Mouse (Mus musculus) embryonic facial prominence, embryonic 12.5 days (tissue): ENCODE measurements at regions not wholly inside any gene's neighbourhood (a gene's known extent, or its start where the extent isn't known, plus 50 kb on each side); places are given as distances from the start of the nearest gene placed in this dataset.

Source experiments
- ATAC-seq: fragments of 200-750 bp; cut with Nextera tagmentation; 2 replicates; pipeline ENCODE4 v1.8.0; 2017; ENCODE audit not compliant: insufficient number of reproducible peaks, insufficient read depth, low FRiP score, low TSS enrichment
- H3K27ac ChIP-seq: fragments of 300-500 bp; sonication (generic); 2 replicates; pipeline ENCODE4 v1.5.1; 2016; ENCODE audit warnings: mild to moderate bottlenecking
- H3K27me3 ChIP-seq: fragments of 300-500 bp; sonication (generic); 2 replicates; pipeline ENCODE4 v1.6.1; 2016; ENCODE audit warnings: mild to moderate bottlenecking, moderate library complexity
- H3K36me3 ChIP-seq: fragments of 300-500 bp; sonication (generic); 2 replicates; pipeline ENCODE4 v1.6.1; 2016; ENCODE audit warnings: mild to moderate bottlenecking
- H3K4me1 ChIP-seq: fragments of 300-500 bp; sonication (generic); 2 replicates; pipeline ENCODE4 v1.6.1; 2016
- H3K4me2 ChIP-seq: fragments of 300-500 bp; sonication (generic); replicated peaks from 2 replicates; pipeline ENCODE4 v1.6.1; 2016; ENCODE audit warnings: mild to moderate bottlenecking, moderate library complexity
- H3K4me3 ChIP-seq: fragments of 300-500 bp; sonication (generic); 2 replicates; pipeline ENCODE4 v1.5.1; 2016; ENCODE audit warnings: mild to moderate bottlenecking
- H3K9ac ChIP-seq: fragments of 300-500 bp; sonication (generic); 2 replicates; pipeline ENCODE4 v1.6.1; 2016; ENCODE audit warnings: mild to moderate bottlenecking, moderate library complexity
- H3K9me3 ChIP-seq: fragments of 300-500 bp; sonication (generic); 2 replicates; pipeline ENCODE4 v1.6.1; 2016; ENCODE audit warnings: mild to moderate bottlenecking, moderate library complexity
- WGBS: fragments of 180-500 bp; shearing (Covaris S2); methylation state at CpG from one replicate; pipeline ENCODE4 v1.1.7; 2016; 5-methylcytosine and 5-hydroxymethylcytosine counted together

- Histone ChIP-seq H3K4me1 (peaks cover 5% of the 10 kb centered on the region; the same call in 1 of the 2 replicates), H3K9me3 (no peaks in the 10 kb centered on the region), H3K36me3 (no peaks in the 10 kb centered on the region), H3K9ac (no peak overlapping the region), H3K4me2 (no peak overlapping the region), H3K4me3 (no peak overlapping the region), H3K27ac (no peak overlapping the region), H3K27me3 (no peaks in the 10 kb centered on the region)
- ATAC-seq = no peak
- 59% methylated on average over 3 of the region's 3 CpGs for WGBS
Observed at GRCm38 (mm10) chr9:69814432-69814831, 53.7 kb upstream of the Foxb1 start.

GRCm38 (mm10) chr9:69823179-69823966, 62.6 kb upstream of the Foxb1 start:
- Histone ChIP-seq H3K27me3 (0 out of 2 replicates have a peak, but pooled peaks cover 2% of the 10 kb centered on the region), H3K27ac (no peak overlapping the region), H3K4me2 (no peak overlapping the region), H3K4me3 (no peak overlapping the region), H3K9ac (no peak overlapping the region), H3K9me3 (no peaks in the 10 kb centered on the region), H3K36me3 (no peaks in the 10 kb centered on the region), H3K4me1 (no peaks in the 10 kb centered on the region)
- 78% methylated on average over 9 of the region's 9 CpGs for WGBS
- no peak for ATAC-seq

GRCm38 (mm10) chr9:69828428-69828827, 67.7 kb upstream of the Foxb1 start:
- Histone ChIP-seq H3K36me3 (no peaks in the 10 kb centered on the region), H3K4me1 (no peaks in the 10 kb centered on the region), H3K27me3 (0 out of 2 replicates have a peak, but pooled peaks cover 5% of the 10 kb centered on the region), H3K27ac (no peak overlapping the region), H3K4me3 (no peak overlapping the region), H3K4me2 (no peak overlapping the region), H3K9me3 (no peaks in the 10 kb centered on the region), H3K9ac (no peak overlapping the region)
- 42% methylated on average over 6 of the region's 6 CpGs for WGBS
- no peak for ATAC-seq

GRCm38 (mm10) chr9:69835396-69835795, 74.7 kb upstream of the Foxb1 start:
- Histone ChIP-seq H3K9ac (no peak overlapping the region), H3K4me2 (no peak overlapping the region), H3K27ac (no peak overlapping the region), H3K9me3 (no peaks in the 10 kb centered on the region), H3K36me3 (no peaks in the 10 kb centered on the region), H3K4me3 (no peak overlapping the region), H3K4me1 (no peaks in the 10 kb centered on the region), H3K27me3 (0 out of 2 replicates have a peak, but pooled peaks cover 3% of the 10 kb centered on the region)
- ATAC-seq = no peak
- WGBS = 55% methylated on average over 4 of the region's 4 CpGs

- Histone ChIP-seq H3K27me3 (no peaks in the 10 kb centered on the region), H3K4me2 (no peak overlapping the region), H3K36me3 (no peaks in the 10 kb centered on the region), H3K27ac (no peak overlapping the region), H3K9me3 (no peaks in the 10 kb centered on the region), H3K4me3 (no peak overlapping the region), H3K4me1 (no peaks in the 10 kb centered on the region), H3K9ac (no peak overlapping the region)
- WGBS = 60% methylated on average over 2 of the region's 2 CpGs
- ATAC-seq = no peak
Observed at GRCm38 (mm10) chr9:69839198-69839597, 78.5 kb upstream of the Foxb1 start.

- Histone ChIP-seq H3K9ac (no peak overlapping the region), H3K4me3 (no peak overlapping the region), H3K4me1 (no peaks in the 10 kb centered on the region), H3K27ac (no peak overlapping the region), H3K4me2 (no peak overlapping the region), H3K9me3 (no peaks in the 10 kb centered on the region), H3K27me3 (no peaks in the 10 kb centered on the region), H3K36me3 (no peaks in the 10 kb centered on the region)
- ATAC-seq = no peak
- 65% methylated on average over 6 of the region's 6 CpGs for WGBS
Observed at GRCm38 (mm10) chr9:69844712-69845111, 84.0 kb upstream of the Foxb1 start.

GRCm38 (mm10) chr9:69845210-69845609, 84.5 kb upstream of the Foxb1 start:
- H3K4me3 ChIP-seq = no peak overlapping the region
- no peaks in the 10 kb centered on the region for H3K9me3 ChIP-seq
- no peak overlapping the region for H3K27ac ChIP-seq
- no peaks in the 10 kb centered on the region for H3K4me1 ChIP-seq
- 71% methylated on average over 9 of the region's 9 CpGs for WGBS
- H3K27me3 ChIP-seq = no peaks in the 10 kb centered on the region
- no peak overlapping the region for H3K4me2 ChIP-seq
- H3K36me3 ChIP-seq = no peaks in the 10 kb centered on the region
- no peak overlapping the region for H3K9ac ChIP-seq
- ATAC-seq = no peak

- Histone ChIP-seq H3K27me3 (no peaks in the 10 kb centered on the region), H3K4me2 (no peak overlapping the region), H3K27ac (no peak overlapping the region), H3K4me3 (no peak overlapping the region), H3K36me3 (no peaks in the 10 kb centered on the region), H3K4me1 (no peaks in the 10 kb centered on the region), H3K9ac (no peak overlapping the region), H3K9me3 (no peaks in the 10 kb centered on the region)
- no peak for ATAC-seq
- 84% methylated on average over 7 of the region's 7 CpGs for WGBS
Observed at GRCm38 (mm10) chr9:69856621-69857020, 95.9 kb upstream of the Foxb1 start.

GRCm38 (mm10) chr9:69858619-69859018, 97.9 kb upstream of the Foxb1 start:
- no peak for ATAC-seq
- H3K27me3 ChIP-seq = no peaks in the 10 kb centered on the region
- no peak overlapping the region for H3K27ac ChIP-seq
- no peak overlapping the region for H3K4me3 ChIP-seq
- no peak overlapping the region for H3K9ac ChIP-seq
- WGBS = 79% methylated on average over 3 of the region's 3 CpGs
- H3K4me1 ChIP-seq = no peaks in the 10 kb centered on the region
- no peaks in the 10 kb centered on the region for H3K36me3 ChIP-seq
- no peaks in the 10 kb centered on the region for H3K9me3 ChIP-seq
- H3K4me2 ChIP-seq = no peak overlapping the region

- no peaks in the 10 kb centered on the region for H3K27me3 ChIP-seq
- H3K9me3 ChIP-seq = no peaks in the 10 kb centered on the region
- H3K4me1 ChIP-seq = no peaks in the 10 kb centered on the region
- no peak overlapping the region for H3K27ac ChIP-seq
- 84% methylated on average over 4 of the region's 4 CpGs for WGBS
- ATAC-seq = no peak
- no peak overlapping the region for H3K4me3 ChIP-seq
- H3K4me2 ChIP-seq = no peak overlapping the region
- H3K9ac ChIP-seq = no peak overlapping the region
- no peaks in the 10 kb centered on the region for H3K36me3 ChIP-seq
Observed at GRCm38 (mm10) chr9:69870182-69870581, 109.4 kb upstream of the Foxb1 start.

- Histone ChIP-seq H3K36me3 (no peaks in the 10 kb centered on the region), H3K4me1 (no peaks in the 10 kb centered on the region)
- WGBS = 72% methylated on average over 5 of the region's 5 CpGs
Observed at GRCm38 (mm10) chr9:69886351-69886750, 102.9 kb upstream of the Bnip2 start.

GRCm38 (mm10) chr9:69898016-69898415, 91.2 kb upstream of the Bnip2 start:
- H3K4me2 ChIP-seq = peak overlapping the region; percentile 16; the same call in 1 of the 2 replicates
- peaks cover 25% of the 10 kb centered on the region for H3K4me1 ChIP-seq
- no peak overlapping the region for H3K4me3 ChIP-seq
- no peaks in the 10 kb centered on the region for H3K36me3 ChIP-seq
- no peaks in the 10 kb centered on the region for H3K9me3 ChIP-seq
- H3K27ac ChIP-seq = no peak overlapping the region
- 0 out of 2 replicates have a peak, but pooled peaks cover 4% of the 10 kb centered on the region for H3K27me3 ChIP-seq
- WGBS = 28% methylated on average over 10 of the region's 10 CpGs
- no peak overlapping the region for H3K9ac ChIP-seq
- ATAC-seq = peak; percentile 47; the same call in 1 of the 2 replicates

More at GRCm38 (mm10) chr9:69886351-69886750, 102.9 kb upstream of the Bnip2 start:
- no peak overlapping the region for H3K4me2 ChIP-seq
- no peak overlapping the region for H3K9ac ChIP-seq
- no peak for ATAC-seq
- H3K27ac ChIP-seq = no peak overlapping the region
- no peak overlapping the region for H3K4me3 ChIP-seq
- H3K9me3 ChIP-seq = no peaks in the 10 kb centered on the region
- no peaks in the 10 kb centered on the region for H3K27me3 ChIP-seq
